ENCODE assay signal across 8 mouse cellular contexts in genomic region chr13:3035291-3035690, GRCm38 (mm10).
A peak's percentile ranks its signal among the peaks of the same experiment; 100 is the strongest.
DNase-seq lines count a peak whose midpoint lies in the region.

No protein-coding gene starts in this region.

- peak; percentile 83 for DNase-seq in brain, adult 2 months (ENCODE audit: low read depth, low spot score)
- peak; percentile 32 for DNase-seq in cerebellum, adult 11-12 months
- DNase-seq in cerebellum, adult 18-20 months: peak; percentile 25 to 42
- DNase-seq in cerebellum, adult 8-10 months: peak; percentile 25
- peak; percentile 74 for DNase-seq in cerebellum, adult 9-10 months
- peak; percentile 48 for DNase-seq in cerebellum, adult 9-11 months
- DNase-seq in cerebellum, postnatal 10 days: peak; percentile 48 to 51
- DNase-seq in cerebellum, postnatal 14 days: peak; percentile 47 to 56

Comparison
In these comparisons a context has a peak if more than half of its experiments do, and no peak if none do; other contexts are left out.
1. Peak in every context shown above with its lines: DNase-seq.
2. DNase-seq: peak in every context shown above with its lines; median percentile 83 in brain, adult 2 months; 74 in cerebellum, adult 9-10 months; 52 in cerebellum, postnatal 14 days; 50 in cerebellum, postnatal 10 days; 48 in cerebellum, adult 9-11 months; 34 in cerebellum, adult 18-20 months; 32 in cerebellum, adult 11-12 months; 25 in cerebellum, adult 8-10 months.